Mouse (Mus musculus): Measurements from ENCODE around the gene Golm1. TPM values are rescaled to one million over a fixed set of nuclear protein-coding genes. Genes with fewer than 3 reads are reported as not detected.
A peak's percentile ranks its signal among the peaks of the same experiment; 100 is the strongest.
"Not testable (repeated sequence)": the region's sequence is repeated elsewhere in the genome, so short reads cannot be mapped to it uniquely, and the experiment has no call there.

Golm1 gene
- 122 and 134 TPM in 2 replicates for polyA plus RNA-seq (2016; fragmentation: Nextera tagmentation; extraction: Ambion mirVana)

DNA sequence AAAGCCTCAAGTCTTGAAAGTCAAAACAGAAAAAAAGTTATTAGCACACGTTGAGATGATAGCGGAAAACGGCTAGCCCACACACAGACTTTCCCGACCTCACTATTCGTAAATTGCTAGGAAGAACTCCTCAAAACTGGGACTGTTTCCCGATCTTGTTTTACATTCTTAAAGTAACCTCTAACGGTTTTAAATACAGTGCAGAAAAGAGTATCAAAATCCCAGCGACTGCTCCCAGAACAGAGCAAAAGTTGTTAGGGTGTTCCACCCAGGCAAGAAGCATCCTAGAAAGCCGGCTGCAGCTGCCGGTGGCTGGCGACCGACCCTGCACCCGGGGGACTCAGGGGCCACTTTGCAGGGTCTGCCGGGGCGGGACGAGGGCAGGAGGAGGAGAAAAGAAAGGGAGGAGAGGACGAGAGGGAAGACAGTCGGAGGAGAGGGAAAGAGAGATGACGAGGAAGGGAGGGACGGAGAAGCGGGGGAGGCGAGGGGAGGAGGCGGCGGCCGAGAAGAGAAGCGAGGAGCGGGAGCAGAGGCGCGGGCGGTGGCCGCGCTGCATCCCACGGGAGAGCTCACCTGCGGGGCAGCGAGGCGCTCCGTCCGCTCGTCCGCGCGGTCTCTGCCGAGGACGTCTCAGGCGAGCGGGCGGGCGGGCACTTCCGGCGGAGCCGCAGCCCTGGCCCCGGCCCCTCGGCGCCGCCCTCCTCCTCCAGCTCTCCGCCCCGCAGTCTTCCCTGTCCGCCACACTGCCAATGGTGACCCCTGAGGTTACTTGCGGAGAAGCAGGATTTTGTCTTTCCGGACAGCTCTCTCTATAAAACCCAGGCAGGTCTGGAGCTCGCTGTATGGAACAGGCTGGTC is at the start of gene Golm1:
Golm1 (minus strand) TSS at position 661 of the 861 bp plus-strand sequence.
- H3K27ac ChIP-seq (replicated peaks), result peak within 1 kb of the TSS; percentile 93
- WGBS, result 0% methylated on average over 39 of the region's 61 CpGs
- peak within 1 kb of the TSS; percentile 89 for H3K4me3 ChIP-seq
- H3K9ac ChIP-seq (replicated peaks), result peak within 1 kb of the TSS; percentile 93
- no peaks in the 10 kb centered on the region for H3K27me3 ChIP-seq
- H3K4me1 ChIP-seq, result peaks cover 18% of the 10 kb centered on the region
- H3K9me3 ChIP-seq, result no peaks in the 10 kb centered on the region
- H3K4me2 ChIP-seq (replicated peaks), result peak within 1 kb of the TSS; percentile 73
- peak; percentile 90 for ATAC-seq (ENCODE audit: low FRiP score, low read depth)
- no peaks in the 10 kb centered on the region for H3K36me3 ChIP-seq

DNA sequence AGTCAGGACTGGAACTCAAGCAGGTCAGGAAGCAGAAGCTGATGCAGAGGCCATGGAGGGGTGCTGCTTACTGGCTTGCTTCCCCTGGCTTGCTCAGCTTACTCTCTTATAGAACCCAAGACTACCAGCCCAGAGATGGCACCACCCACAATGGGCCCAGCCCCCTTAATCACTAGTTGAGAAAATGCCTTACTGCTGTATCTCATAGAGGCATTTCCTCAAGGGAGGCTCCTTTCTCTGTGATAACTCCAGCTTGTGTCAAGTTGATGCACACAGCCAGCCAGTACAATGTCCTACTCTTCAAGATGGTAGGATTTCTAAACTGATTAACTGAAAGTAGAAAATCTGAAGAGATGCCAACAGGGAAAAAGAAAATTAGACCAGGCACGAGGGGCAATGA is 46.5 kb upstream of the Golm1 start:
- H3K9me3 ChIP-seq; ATAC-seq (ENCODE audit: low FRiP score, low read depth); H3K4me2 ChIP-seq (replicated peaks); H3K36me3 ChIP-seq; H3K27me3 ChIP-seq; H3K9ac ChIP-seq (replicated peaks); H3K4me3 ChIP-seq; H3K4me1 ChIP-seq; H3K27ac ChIP-seq (replicated peaks): not testable (repeated sequence)
- WGBS, result 91% methylated on average over 1 of the region's 1 CpGs

- no peak overlapping the region for H3K4me3 ChIP-seq
- H3K27me3 ChIP-seq, result peaks cover 2% of the 10 kb centered on the region
- H3K27ac ChIP-seq (replicated peaks), result no peak overlapping the region
- no peak overlapping the region for H3K4me2 ChIP-seq (replicated peaks)
- ATAC-seq (ENCODE audit: low FRiP score, low read depth), result no peak
- no peak overlapping the region for H3K9ac ChIP-seq (replicated peaks)
- H3K4me1 ChIP-seq, result no peaks in the 10 kb centered on the region
- 93% methylated on average over 1 of the region's 1 CpGs for WGBS
- no peaks in the 10 kb centered on the region for H3K9me3 ChIP-seq
- H3K36me3 ChIP-seq, result no peaks in the 10 kb centered on the region
These were observed 43.9 kb upstream of the Golm1 start for GRCm38 (mm10) chr13:59719475-59719874.

DNA sequence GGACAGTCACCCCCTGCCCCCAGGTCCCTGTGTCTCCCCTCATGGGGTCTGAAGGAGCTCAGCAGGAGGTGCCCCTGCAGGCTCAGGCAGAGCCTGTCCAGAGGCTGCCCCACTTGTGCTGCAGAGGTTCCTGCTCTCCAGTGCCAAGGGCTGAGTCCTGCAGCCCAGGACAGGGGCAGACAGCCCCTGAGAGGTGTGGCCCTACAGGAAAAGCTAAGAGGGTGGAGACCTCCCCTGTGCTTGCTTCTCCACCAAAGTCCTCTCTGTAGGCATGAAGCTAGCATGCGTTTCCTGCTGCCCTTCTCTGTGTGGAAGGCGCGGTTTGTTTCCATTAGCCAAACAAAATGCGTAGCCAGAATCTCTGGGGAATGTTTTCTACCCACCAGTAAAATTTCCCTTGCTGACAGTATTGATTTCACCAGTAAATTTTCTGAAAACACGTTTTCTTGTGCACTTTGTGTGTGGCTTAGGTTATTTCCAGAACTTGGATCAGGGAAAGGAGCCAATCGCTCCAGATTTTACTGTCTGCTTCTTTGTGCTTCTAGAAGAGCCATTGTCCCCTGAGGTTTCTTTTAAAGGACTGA is 43.3 kb upstream of the Golm1 start:
- not testable (repeated sequence) for H3K4me1 ChIP-seq; H3K4me3 ChIP-seq; H3K36me3 ChIP-seq; H3K9ac ChIP-seq (replicated peaks); ATAC-seq (ENCODE audit: low FRiP score, low read depth); H3K27ac ChIP-seq (replicated peaks); H3K27me3 ChIP-seq; H3K4me2 ChIP-seq (replicated peaks); H3K9me3 ChIP-seq
- 37% methylated on average over 6 of the region's 6 CpGs for WGBS

- ATAC-seq (ENCODE audit: low FRiP score, low read depth), result no peak
- H3K4me2 ChIP-seq (replicated peaks), result no peak overlapping the region
- no peak overlapping the region for H3K27ac ChIP-seq (replicated peaks)
- H3K4me3 ChIP-seq, result no peak overlapping the region
- H3K9me3 ChIP-seq, result no peaks in the 10 kb centered on the region
- no peaks in the 10 kb centered on the region for H3K36me3 ChIP-seq
- H3K27me3 ChIP-seq, result 0 out of 2 replicates have a peak, but pooled peaks cover 7% of the 10 kb centered on the region
- no peaks in the 10 kb centered on the region for H3K4me1 ChIP-seq
- 54% methylated on average over 3 of the region's 3 CpGs for WGBS
- H3K9ac ChIP-seq (replicated peaks), result no peak overlapping the region
These were observed 38.1 kb upstream of the Golm1 start for GRCm38 (mm10) chr13:59713710-59714109.

- not testable (repeated sequence) for H3K27ac ChIP-seq (replicated peaks); H3K27me3 ChIP-seq; H3K9ac ChIP-seq (replicated peaks); H3K4me1 ChIP-seq; H3K9me3 ChIP-seq; ATAC-seq (ENCODE audit: low FRiP score, low read depth); H3K4me2 ChIP-seq (replicated peaks); H3K36me3 ChIP-seq; H3K4me3 ChIP-seq
- 75% methylated on average over 3 of the region's 3 CpGs for WGBS
These were observed 36.4 kb upstream of the Golm1 start, which contains the start of gene Spata31d1b for GRCm38 (mm10) chr13:59711984-59712383. Spata31d1b (plus strand) TSS chr13:59712284.

GRCm38 (mm10) chr13:59710230-59710629 is 34.6 kb upstream of the Golm1 start, which contains the start of gene Spata31d1a:
Spata31d1a (minus strand) TSS chr13:59710330.
- Histone ChIP-seq H3K9me3 (no peaks in the 10 kb centered on the region), H3K36me3 (no peaks in the 10 kb centered on the region), H3K4me2 (replicated peaks) (no peak within 1 kb of the TSS), H3K27me3 (0 out of 2 replicates have a peak, but pooled peaks cover 7% of the 10 kb centered on the region), H3K9ac (replicated peaks) (no peak within 1 kb of the TSS), H3K4me1 (no peaks in the 10 kb centered on the region), H3K4me3 (no peak within 1 kb of the TSS), H3K27ac (replicated peaks) (no peak within 1 kb of the TSS)
- 90% methylated on average over 15 of the region's 15 CpGs for WGBS
- ATAC-seq (ENCODE audit: low FRiP score, low read depth), result no peak

GRCm38 (mm10) chr13:59704562-59704961 is 29.0 kb upstream of the Golm1 start:
- no peaks in the 10 kb centered on the region for H3K36me3 ChIP-seq
- H3K4me1 ChIP-seq, result no peaks in the 10 kb centered on the region
- no peak; the same call in 1 of the 2 replicates for ATAC-seq (ENCODE audit: low FRiP score, low read depth)
- H3K9ac ChIP-seq (replicated peaks), result no peak overlapping the region
- H3K4me3 ChIP-seq, result no peak overlapping the region
- H3K27me3 ChIP-seq, result no peaks in the 10 kb centered on the region
- no peak overlapping the region for H3K4me2 ChIP-seq (replicated peaks)
- 60% methylated on average over 12 of the region's 12 CpGs for WGBS
- no peak overlapping the region for H3K27ac ChIP-seq (replicated peaks)
- no peaks in the 10 kb centered on the region for H3K9me3 ChIP-seq

GRCm38 (mm10) chr13:59703514-59703913 is 27.9 kb upstream of the Golm1 start:
- Histone ChIP-seq H3K4me2 (replicated peaks) (no peak overlapping the region), H3K4me1 (no peaks in the 10 kb centered on the region), H3K27ac (replicated peaks) (no peak overlapping the region), H3K36me3 (no peaks in the 10 kb centered on the region), H3K9ac (replicated peaks) (no peak overlapping the region), H3K9me3 (no peaks in the 10 kb centered on the region), H3K27me3 (no peaks in the 10 kb centered on the region), H3K4me3 (no peak overlapping the region)
- 81% methylated on average over 12 of the region's 12 CpGs for WGBS
- no peak for ATAC-seq (ENCODE audit: low FRiP score, low read depth)

- H3K36me3 ChIP-seq; H3K9me3 ChIP-seq; H3K27me3 ChIP-seq; ATAC-seq (ENCODE audit: low FRiP score, low read depth); H3K27ac ChIP-seq (replicated peaks); H3K9ac ChIP-seq (replicated peaks); H3K4me2 ChIP-seq (replicated peaks); H3K4me1 ChIP-seq; H3K4me3 ChIP-seq: not testable (repeated sequence)
- WGBS, result 57% methylated on average over 1 of the region's 1 CpGs
These were observed 24.5 kb upstream of the Golm1 start for GRCm38 (mm10) chr13:59700137-59700536.

GRCm38 (mm10) chr13:59699131-59699530 is 23.5 kb upstream of the Golm1 start:
- H3K9me3 ChIP-seq, result no peaks in the 10 kb centered on the region
- H3K4me1 ChIP-seq, result no peaks in the 10 kb centered on the region
- H3K27me3 ChIP-seq, result 0 out of 2 replicates have a peak, but pooled peaks cover 3% of the 10 kb centered on the region
- no peak overlapping the region for H3K9ac ChIP-seq (replicated peaks)
- 91% methylated on average over 8 of the region's 8 CpGs for WGBS
- H3K4me3 ChIP-seq, result no peak overlapping the region
- H3K36me3 ChIP-seq, result no peaks in the 10 kb centered on the region
- no peak overlapping the region for H3K4me2 ChIP-seq (replicated peaks)
- H3K27ac ChIP-seq (replicated peaks), result no peak overlapping the region
- no peak for ATAC-seq (ENCODE audit: low FRiP score, low read depth)

- H3K27me3 ChIP-seq, result 0 out of 2 replicates have a peak, but pooled peaks cover 10% of the 10 kb centered on the region
These were observed 20.2 kb upstream of the Golm1 start for GRCm38 (mm10) chr13:59695781-59696180.

More at GRCm38 (mm10) chr13:59695781-59696180, 20.2 kb upstream of the Golm1 start:
- 94% methylated on average over 7 of the region's 7 CpGs for WGBS
- Histone ChIP-seq H3K9me3 (no peaks in the 10 kb centered on the region), H3K9ac (replicated peaks) (no peak overlapping the region), H3K4me1 (no peaks in the 10 kb centered on the region), H3K27ac (replicated peaks) (no peak overlapping the region), H3K4me2 (replicated peaks) (no peak overlapping the region), H3K36me3 (no peaks in the 10 kb centered on the region), H3K4me3 (no peak overlapping the region)
- no peak for ATAC-seq (ENCODE audit: low FRiP score, low read depth)

All from midbrain, embryonic 12.5 days (tissue).